Mouse (Mus musculus) urinary bladder, postnatal 25 days (tissue): ENCODE measurements around the gene Prkra.
"Not testable (repeated sequence)": the region's sequence is repeated elsewhere in the genome, so short reads cannot be mapped to it uniquely, and the experiment has no call there.

Experiments
- DNase-seq: peaks from one replicate; pipeline ENCODE4 v3.0.0; 2022; ENCODE audit warnings: low spot score

Gene Prkra

DNA sequence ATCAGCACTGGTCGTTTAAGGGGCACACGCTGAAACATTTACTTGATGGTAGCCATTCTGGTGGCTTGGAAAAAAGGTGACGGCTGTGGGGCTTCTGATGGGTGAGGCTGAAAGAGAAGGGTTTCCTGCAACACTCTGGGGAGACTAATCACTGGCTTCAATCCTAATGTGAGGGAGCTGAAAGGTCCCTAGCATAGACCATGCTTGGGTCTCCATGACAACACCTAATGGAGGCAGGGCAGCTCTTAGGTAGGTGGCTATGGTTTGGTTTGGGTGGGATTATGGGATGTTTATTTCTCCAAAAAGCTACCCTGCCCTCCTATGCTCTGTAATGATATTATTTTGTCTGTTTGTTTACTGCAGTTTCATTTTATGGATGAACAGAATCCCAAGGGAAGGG is 7.6 kb upstream of the Prkra start:
- no peak for DNase-seq

DNA sequence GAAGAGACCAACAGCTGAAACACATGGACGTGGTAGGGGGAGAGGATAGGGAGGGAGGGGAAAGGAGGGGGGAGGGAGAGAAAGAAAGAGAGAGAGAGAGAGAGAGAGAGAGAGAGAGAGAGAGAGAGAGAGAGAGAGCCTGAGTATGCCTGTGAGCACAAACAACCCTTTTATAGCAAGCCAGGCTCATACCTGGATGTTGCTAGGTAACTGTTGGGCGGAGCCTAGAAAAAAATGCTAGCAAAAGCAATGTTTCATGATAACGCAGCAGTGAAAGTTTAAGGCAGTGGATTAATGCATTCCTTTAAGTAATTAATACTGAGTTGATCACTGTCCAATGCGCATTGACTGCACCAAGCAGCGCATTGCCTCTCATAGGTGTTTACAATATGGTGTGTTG is 6.8 kb upstream of the Prkra start:
- no peak for DNase-seq

DNA sequence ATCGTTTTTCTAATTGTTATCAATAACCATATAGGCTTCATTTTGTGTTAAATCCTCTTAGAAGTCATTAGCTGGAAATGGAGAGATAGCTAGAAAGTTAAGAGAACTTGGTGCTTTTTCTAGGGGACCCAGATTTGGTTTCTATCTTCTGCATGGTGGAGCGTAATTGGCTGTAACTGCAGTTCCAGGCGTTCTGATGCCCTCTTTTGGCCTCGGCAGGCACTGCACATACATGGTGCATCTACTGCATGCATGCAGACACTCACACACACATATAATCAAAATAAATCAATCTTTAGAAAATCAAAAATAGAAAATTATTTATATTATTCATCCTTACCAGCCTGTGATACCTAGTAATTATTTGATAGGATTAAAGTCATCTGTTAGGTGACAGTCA is 5.3 kb upstream of the Prkra start:
- no peak for DNase-seq

DNA sequence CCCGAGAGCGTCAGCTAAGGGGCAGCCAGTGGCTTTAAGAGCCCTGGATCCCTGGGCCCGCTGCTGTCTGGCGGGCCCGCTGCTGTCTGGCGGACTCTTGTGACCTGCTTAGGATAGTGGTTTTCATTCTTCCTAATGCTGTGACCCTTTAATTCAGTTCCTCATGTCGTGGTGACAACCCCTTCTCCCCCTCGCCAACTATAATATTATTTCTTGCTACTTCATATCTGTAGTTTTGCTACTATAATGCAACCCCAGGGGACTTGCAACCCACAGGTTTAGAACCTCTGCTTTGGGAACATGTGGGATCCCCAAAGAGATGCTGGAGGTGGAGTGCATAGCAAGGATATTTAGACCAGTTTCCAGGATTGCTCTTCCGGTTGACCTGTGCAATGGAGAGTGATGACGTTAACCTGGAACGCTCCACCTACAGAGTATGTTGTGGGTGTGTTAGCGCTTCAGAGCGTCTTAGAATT is 889 bp upstream of the Prkra start:
- DNase-seq, result peak; percentile 4

DNA sequence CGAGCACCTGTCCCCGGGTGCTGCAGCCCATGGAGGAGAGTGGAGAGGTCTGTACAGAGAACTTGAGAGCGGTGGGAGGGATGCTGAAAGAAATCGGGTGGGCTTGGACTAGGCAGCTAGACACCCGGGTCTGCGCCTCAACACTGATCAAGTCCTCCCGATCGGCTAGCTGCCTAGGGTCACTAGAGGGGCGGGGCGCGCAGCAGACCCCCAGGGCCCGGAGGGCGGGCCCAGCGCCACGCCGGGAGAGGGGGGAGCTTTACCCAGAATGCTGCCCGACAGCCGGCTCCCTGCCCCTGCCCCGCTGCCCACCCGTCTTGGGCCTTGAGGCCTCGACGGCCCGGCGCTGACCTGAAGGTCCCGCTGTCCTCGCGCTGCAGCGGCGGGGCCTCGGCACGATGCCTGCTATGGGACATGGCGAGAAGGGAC is 360 bp downstream of the Prkra start:
- no peak for DNase-seq

DNA sequence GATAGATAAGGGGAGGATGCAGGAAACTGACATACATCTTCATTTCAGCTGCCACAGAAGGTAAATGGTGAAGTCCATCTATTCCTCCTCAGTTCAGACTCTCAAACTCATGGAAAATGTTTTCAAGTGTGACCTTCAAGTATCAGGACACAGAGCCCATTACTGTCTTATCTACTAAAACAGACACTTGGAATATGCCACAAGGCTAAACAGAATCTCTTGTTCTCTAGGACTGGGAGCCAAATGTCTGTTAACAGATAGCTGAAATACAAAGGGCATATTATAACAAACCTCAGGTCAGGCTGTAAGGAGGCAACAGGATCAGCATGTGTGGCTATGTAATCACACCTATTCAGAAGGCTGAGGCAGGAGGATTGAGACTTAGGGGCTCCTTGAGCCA is 4.0 kb downstream of the Prkra start:
- no peak for DNase-seq

DNA sequence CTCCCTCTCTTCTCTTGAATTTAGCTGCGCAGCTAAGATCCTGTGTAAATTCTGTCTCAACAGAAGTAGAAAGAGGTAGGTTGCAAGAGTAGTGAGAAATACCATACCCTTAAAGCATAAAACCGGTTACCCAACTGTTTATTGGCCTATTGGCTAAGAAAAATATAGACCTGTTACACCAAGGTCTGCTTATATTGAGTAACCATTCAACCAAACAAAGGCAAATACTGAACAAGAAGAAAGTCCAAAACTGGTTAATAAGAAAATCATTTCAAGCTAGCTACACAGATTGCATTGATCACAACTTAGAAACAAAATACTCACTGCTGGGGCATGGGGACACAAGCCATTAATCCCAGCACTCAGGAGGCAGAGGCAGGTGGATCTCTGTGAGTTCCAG is 8.2 kb downstream of the Prkra start:
- no peak for DNase-seq

DNA sequence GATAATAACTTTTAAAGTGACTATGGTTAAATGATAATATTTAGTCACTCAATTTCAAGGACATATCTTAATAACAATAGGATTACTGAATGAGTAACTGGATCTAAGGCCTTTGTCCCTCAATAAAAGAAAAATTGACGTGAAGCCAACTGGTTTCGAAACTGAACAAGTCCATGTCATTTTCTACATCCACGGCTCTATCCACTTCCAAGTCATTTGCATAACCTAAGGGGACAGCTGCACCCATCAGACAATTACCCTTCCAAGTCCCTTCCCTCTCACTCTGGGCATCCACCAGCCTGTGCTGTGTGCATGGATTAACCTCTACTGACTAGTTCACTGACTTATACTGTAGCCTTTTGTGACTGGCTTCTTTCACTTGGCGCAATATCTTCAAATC is 16.2 kb downstream of the Prkra start:
- DNase-seq, result no peak

DNA sequence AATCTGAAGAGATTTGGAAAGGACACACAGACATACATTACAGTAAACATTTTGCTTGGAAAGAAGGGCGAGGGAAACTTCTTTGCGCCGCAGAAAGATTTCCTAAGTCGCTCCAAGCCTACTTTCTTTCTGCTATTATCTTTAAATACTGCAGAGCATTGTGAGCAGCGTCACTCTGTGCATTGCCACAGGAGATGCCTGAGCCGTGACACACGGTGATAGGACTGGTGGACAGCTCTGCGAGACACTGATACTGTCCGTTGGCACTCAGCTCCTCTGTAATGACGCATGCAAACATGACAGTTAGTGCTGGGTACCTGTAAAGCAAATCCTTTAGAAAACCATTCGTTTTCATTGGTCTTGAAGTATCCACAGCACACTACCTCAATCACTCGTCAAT is 17.5 kb downstream of the Prkra start:
- DNase-seq, result no peak

DNA sequence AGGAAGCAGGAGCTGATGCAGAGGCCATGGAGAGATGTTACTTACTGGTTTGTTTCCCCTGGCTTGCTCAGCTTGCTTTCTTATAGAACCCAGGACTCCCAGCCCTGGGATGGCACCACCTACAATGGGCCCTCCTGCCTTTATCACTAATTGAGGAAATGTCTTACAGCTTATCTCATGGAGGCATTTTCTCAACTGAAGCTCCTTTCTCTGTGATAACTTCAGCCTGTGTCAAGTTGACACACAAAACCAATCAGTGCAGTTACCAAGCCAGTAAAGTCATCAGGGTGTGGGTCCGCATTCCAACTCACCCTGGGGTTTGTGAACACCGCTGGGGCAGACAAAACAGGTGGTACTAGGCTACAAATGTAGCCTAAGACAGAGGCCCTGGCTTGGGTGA is 25.5 kb downstream of the Prkra start:
- DNase-seq, result not testable (repeated sequence)

DNA sequence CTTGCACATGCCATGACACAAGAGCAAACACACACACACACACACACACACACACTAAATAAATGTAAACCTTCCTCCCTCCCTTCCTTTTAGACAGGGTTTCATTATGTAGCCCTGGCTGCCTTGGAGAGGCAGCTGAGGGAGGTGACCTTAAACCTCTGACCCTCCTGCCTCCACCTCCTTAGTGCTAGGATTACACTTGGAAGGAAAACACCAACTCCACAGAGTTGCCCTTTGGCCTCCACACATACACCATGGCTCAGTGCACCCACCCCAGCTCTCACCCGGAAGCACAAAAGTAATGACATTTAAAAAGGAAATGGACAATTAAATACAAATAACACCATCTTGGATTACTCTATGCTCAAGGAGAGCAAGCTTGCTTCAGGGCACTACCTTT is 26.1 kb downstream of the Prkra start:
- no peak for DNase-seq

DNA sequence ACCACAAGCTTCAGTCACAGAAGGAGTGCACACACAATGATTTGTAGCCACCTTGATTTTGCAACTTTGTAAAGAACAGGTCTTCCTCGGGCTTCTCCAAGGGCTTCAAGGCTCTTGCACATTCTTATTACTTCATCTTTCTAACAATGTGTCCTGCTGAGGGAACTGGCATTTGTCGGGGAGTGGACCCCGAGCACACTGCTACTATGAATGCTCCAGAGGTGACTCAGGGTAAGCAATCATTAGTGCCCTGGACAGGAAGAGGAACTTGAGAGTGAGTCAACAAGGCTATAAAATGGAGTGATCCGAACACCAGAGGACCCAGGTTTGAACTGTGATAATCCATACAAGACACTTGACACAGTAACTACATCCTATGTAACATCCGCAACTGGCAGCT is 27.6 kb downstream of the Prkra start:
- no peak for DNase-seq

DNA sequence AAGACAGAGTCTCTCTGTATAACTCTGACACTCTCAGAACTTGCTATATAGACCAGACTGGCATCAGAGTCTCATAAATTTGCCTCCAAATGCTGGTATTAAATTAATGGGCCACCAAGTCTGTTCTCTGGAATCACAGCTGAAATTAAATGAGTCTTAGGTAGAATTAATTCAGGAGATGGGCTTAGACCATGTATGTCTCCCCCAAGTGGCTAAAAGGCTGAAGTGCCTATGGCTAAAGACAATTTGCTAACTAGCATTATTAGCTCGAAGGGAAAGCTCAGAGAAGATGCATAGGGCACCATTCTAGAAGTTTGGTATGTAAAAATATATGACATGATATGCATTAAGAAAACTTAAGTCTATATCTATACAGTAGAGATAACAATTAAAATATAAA is 29.7 kb downstream of the Prkra start:
- peak; percentile 25 for DNase-seq

DNA sequence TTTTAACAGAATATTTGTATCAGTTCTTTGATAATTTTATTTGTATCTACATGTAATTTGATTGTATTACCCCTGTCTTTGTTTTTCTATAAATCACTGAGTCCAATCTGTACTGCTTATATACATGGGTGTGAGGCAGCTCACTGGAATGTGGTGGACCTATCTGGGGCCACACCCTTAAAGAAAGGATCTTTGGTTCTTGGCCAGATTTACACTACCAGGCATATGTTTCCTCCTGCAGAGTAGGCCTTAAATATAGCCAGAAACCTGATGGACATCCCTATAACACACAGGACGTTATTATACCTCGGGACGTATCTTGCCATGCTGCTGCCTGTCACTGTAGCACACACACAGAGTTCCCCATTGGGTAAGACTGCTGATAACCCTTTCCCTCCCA is 35.8 kb downstream of the Prkra start:
- no peak for DNase-seq

DNA sequence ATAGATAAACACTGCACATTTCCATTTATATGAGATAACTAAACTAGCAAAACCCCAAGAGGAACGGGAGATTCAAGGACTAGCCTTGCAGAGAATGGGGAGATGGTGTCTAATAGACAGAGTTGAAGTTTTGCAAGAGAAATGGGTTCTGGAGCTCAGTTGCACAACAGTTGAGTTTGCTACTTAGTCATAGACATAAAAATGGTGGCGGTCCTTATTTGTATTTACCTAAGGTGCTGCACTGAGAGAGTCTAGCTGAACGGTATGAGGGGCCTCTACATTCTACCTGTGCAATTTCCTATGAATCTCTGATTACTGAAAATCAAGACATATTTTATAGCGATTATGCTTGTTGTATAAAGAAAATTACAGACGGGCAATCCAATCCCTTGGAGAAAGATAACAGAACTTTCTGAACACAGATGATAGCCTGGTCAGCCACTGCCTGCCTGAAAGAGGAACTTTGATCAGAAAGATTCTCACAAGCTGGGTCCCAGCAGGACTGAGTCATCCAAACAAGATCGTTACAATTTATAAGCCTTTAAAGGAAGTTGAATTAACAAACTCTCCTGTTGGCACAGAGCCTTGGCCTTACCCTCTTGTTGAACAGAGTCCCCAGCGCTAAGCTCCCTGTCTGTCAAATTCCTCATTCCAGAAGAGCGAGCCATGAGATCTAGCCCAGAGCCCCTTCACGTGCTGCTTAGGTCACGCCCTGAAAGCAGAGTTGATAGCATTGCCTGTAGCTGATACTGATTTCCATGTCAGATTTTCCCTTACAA is 37.3 kb downstream of the Prkra start:
- DNase-seq, result peak; percentile 21

DNA sequence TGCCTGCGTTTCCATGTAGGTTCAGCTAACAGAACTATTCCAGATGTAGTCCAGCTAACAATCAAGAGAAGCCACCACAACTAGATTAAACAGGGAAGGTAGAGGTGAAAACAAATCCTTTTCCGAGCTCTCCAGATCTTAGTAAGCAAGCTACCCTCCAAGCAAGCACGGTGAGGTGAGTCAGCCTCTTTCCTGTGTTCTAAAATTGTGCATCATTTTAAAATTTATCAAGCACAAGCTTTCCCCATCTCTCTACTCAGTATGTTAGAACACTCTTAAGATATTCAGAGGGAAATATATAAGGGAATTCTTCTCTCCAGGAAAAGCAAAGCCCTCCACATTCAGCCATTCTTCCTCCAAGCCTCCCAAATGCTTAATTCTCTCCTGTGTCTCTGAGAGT is 41.1 kb downstream of the Prkra start:
- no peak for DNase-seq

DNA sequence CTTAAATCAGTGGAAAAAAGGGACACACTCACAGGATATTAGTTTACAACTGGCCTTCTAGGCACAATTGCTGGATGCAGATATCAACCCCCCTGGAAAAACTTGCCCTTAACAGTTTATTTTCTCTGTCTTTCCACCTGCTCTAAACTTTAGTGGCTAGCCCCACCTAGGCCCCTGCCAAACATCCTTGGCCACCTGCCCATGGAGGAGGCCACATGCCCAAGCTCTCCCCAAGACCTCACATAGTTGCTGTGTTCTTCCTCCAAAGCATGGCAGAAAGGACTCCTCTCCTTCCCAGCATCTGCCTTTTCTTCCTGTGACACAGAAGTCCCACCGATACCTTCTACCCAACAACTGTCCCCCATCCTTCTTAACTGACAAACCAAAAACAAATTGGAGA is 45.6 kb downstream of the Prkra start:
- no peak for DNase-seq

DNA sequence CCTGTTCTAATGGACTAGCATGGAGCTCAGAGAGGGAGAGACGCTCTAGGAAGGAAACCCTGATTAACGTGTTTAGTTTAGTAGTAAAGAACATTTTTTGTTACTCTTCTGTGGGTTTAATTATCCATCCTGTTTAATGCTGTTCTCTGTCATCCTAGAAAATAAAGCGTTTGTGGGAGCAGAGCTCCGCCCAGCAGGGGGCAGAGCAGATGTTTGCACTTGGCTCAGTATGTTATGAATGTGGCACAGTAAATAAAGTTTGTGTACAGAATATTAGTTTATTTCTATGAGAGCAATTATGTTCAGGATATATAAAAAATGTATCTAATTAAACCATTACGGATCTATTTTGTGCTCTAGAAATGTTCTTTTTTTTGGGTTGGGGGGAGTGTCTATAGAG is 48.6 kb downstream of the Prkra start:
- no peak for DNase-seq

DNA sequence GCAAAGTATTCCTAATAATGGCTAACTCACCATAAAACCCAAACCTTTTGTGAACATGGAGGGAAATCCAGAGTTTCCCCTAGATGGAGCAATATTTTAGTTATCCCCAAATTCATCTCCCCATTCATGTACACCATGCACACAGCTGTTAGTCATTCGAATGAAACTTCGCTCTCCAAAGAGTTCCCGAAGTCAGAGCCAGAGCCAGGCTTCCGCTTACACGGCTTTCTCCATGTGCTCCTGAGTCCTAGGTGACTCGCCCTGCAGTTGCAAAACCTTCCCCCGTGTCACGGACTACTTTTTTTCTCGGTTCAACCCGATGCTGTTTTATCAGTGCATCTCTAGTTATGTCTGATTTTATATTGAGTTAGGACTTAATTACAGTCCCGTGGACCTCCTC is 50.3 kb downstream of the Prkra start:
- no peak for DNase-seq

DNA sequence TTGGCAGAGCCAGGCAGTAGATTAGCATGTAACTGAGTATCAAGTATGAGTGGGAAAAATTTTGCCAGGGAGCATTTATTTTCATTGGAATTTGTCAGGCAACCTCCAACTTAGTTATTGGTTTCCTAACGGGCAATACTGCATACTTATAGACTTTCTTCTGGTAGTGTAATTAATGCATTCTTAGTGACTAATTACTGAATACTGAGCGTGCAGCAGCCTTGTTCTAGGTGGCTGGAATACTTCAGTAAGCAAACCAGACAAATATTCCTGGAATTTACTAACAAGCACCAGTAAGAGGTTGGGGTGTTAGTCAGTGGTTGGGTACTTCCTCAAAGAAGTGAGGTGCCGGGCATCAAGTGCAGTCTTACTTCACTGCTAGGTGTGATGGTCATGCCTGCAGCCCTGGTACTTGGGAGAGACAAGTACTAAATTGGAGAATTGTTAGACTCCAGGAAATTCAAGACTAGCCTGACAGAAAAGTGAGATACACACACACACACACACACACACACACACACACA is 55.4 kb downstream of the Prkra start:
- DNase-seq, result no peak

DNA sequence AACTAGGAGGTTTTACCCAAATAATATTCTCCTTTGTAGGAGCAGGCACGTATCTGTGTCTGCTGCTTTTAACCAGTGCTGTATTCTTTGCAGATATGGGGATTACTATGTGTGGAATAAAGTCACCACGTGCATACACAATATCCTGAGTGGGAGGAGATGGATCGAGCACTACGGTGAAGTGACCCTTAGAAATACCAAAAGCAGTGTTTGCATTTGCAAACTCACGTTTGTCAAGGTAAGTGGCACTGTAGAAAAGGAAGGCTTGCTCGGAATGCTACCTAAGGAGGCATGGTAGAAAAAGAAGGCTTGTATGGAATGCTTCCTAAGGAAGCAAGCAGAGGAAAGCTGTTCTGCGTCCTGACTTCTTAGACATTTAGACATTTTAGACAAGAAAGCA is 57.6 kb downstream of the Prkra start:
- no peak for DNase-seq

DNA sequence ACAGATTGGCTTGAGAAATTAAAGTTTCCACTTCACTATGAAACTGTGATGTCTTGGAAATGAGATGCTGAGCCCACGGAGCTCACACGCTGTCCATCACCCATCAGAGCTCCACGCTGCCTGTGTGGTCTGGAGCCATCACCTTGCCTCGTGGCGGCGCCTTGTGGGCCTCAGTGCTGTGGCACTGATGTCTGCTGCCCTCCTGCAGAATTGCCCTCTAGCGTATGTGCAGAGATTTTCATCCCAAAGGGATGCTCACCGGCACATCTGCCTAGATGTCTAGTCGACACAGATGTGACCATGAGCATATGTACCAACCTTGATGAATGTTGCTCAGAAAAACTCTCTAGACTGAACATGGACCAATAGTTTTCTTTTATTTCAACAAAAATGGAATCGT is 60.9 kb downstream of the Prkra start:
- DNase-seq, result no peak

DNA sequence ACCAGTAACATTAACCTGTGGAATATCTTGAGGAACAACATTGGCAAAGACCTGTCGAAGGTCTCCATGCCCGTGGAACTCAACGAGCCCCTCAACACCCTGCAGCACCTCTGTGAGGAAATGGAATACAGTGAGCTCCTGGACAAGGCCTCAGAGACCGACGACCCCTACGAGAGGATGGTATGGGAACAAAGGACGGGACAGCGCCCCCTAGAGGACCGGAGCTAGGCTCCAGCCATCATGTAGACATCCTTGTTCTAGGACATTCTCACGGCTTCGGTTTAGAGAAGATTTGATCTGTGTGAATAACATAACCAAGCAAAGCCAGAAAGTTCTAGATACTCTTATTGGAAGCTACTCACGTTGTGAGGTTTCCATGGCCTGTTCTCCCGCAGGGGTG is 62.7 kb downstream of the Prkra start:
- DNase-seq, result no peak
